Mouse (Mus musculus): ENCODE measurements around the gene Rdx.

GRCm38 (mm10) chr9:52012781-52013436 lies 34.1 kb upstream of the Rdx start:
- TF ChIP-seq CTCF (IDR thresholded peaks at IDR 0.05; ENCODE audit: borderline replicate concordance, control insufficient read depth, extremely low read depth, insufficient read depth, low read length, poor library complexity) (no peak), POLR2A (IDR thresholded peaks at IDR 0.05; ENCODE audit: control insufficient read depth, extremely low read depth, insufficient read depth, low read length, poor library complexity) (no peak)

All from thymus, adult 2 months (tissue).